Mouse (Mus musculus): ENCODE measurements at regions not wholly inside any gene's neighbourhood (a gene's known extent, or its start where the extent isn't known, plus 50 kb on each side); places are given as distances from the start of the nearest gene placed in this dataset.
"Not testable (repeated sequence)": the region's sequence is repeated elsewhere in the genome, so short reads cannot be mapped to it uniquely, and the experiment has no call there.

DNA sequence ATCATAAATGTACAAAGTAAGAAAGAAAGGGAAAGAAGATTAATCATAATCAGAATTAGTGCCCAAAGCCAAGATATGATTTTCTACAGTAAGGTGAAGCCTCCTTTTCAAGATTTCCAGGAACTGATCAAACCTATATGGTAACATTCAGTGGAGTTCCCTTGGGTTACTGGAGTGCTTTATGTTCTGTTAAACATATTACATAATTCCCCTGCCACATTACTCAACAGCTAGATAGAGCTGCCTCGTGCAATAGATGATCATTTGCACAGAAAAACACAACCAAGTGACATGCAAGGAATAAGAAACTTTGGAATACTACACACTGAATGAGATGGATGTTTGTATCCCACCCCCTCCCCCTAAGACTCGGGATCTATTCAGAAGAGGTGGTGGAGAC is 168.0 kb upstream of the Gm10306 start:
- 72% methylated on average over 2 of the region's 2 CpGs for WGBS
- no peak for ATAC-seq (ENCODE audit: low FRiP score)
- Histone ChIP-seq H3K27me3 (ENCODE audit: insufficient read depth, low read length) (no peaks in the 10 kb centered on the region), H3K9ac (replicated peaks; ENCODE audit: low read length, poor library complexity, severe bottlenecking) (no peak overlapping the region), H3K9me3 (ENCODE audit: low read length) (no peaks in the 10 kb centered on the region), H3K4me2 (ENCODE audit: low read depth, low read length, poor library complexity, severe bottlenecking) (no peak overlapping the region), H3K27ac (ENCODE audit: low read depth, low read length) (no peak overlapping the region), H3K4me1 (ENCODE audit: insufficient read depth, low read length) (no peaks in the 10 kb centered on the region), H3K4me3 (ENCODE audit: low read depth, low read length) (no peak overlapping the region), H3K36me3 (ENCODE audit: insufficient read depth, low read length) (no peaks in the 10 kb centered on the region)
- TF ChIP-seq CTCF (IDR thresholded peaks at IDR 0.05), result no peak
- DNase-seq (ENCODE audit: low spot score), result no peak

DNA sequence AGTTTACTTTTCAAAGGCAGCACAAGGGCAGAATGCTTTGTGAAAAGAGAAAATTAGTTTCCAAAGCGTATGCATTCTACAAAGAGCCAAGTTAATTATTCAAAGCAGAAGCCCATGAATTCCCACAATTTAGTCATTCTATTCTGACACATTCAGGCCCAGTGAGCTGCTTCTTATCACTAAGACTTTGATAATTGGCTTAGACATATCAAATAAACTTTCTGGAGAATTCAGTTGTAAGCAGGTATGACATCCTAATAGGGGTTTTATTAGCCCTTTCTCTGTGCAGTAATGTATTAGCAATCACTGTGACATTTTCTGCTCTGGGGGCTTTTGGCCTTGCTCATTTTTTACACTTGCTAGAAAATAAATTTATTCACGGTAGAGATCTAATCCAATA is 161.9 kb upstream of the Gm10306 start:
- no peaks in the 10 kb centered on the region for H3K9me3 ChIP-seq (ENCODE audit: low read length)
- DNase-seq (ENCODE audit: low spot score) (no peak), ATAC-seq (ENCODE audit: low FRiP score) (no peak)
- no peak overlapping the region for H3K27ac ChIP-seq (ENCODE audit: low read depth, low read length)
- TF ChIP-seq CTCF (IDR thresholded peaks at IDR 0.05), result no peak
- no peak overlapping the region for H3K4me2 ChIP-seq (ENCODE audit: low read depth, low read length, poor library complexity, severe bottlenecking)
- H3K36me3 ChIP-seq (ENCODE audit: insufficient read depth, low read length), result no peaks in the 10 kb centered on the region
- no peak overlapping the region for H3K9ac ChIP-seq (replicated peaks; ENCODE audit: low read length, poor library complexity, severe bottlenecking)
- WGBS, result 39% methylated on average over 2 of the region's 2 CpGs
- H3K4me3 ChIP-seq (ENCODE audit: low read depth, low read length), result no peak overlapping the region
- H3K27me3 ChIP-seq (ENCODE audit: insufficient read depth, low read length), result no peaks in the 10 kb centered on the region
- H3K4me1 ChIP-seq (ENCODE audit: insufficient read depth, low read length), result no peaks in the 10 kb centered on the region

DNA sequence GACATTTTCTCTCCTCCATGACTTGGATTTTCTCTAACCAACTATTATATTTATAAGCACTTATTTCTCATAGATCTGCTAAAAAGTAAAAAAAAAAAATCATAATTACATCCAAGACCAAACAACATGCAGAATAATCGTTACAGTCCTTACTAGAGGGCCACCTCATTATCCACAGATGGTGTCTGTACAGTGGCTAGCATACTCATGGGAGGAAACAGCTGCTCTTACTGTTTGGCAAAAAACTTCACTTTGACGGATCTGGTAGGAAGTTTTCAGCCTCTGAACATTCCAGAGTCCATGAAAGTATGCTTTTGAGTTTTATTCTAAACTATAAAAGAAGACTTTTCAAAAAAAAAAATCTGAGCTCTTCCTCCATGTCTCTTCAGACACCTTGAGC is 159.1 kb upstream of the Gm10306 start:
- Histone ChIP-seq H3K9ac (replicated peaks; ENCODE audit: low read length, poor library complexity, severe bottlenecking) (no peak overlapping the region), H3K9me3 (ENCODE audit: low read length) (no peaks in the 10 kb centered on the region), H3K4me2 (ENCODE audit: low read depth, low read length, poor library complexity, severe bottlenecking) (no peak overlapping the region), H3K4me1 (ENCODE audit: insufficient read depth, low read length) (no peaks in the 10 kb centered on the region), H3K27me3 (ENCODE audit: insufficient read depth, low read length) (no peaks in the 10 kb centered on the region), H3K4me3 (ENCODE audit: low read depth, low read length) (no peak overlapping the region), H3K36me3 (ENCODE audit: insufficient read depth, low read length) (no peaks in the 10 kb centered on the region), H3K27ac (ENCODE audit: low read depth, low read length) (no peak overlapping the region)
- DNase-seq (ENCODE audit: low spot score), result no peak
- no peak for ATAC-seq (ENCODE audit: low FRiP score)
- TF ChIP-seq CTCF (IDR thresholded peaks at IDR 0.05), result no peak
- 70% methylated on average over 2 of the region's 2 CpGs for WGBS

DNA sequence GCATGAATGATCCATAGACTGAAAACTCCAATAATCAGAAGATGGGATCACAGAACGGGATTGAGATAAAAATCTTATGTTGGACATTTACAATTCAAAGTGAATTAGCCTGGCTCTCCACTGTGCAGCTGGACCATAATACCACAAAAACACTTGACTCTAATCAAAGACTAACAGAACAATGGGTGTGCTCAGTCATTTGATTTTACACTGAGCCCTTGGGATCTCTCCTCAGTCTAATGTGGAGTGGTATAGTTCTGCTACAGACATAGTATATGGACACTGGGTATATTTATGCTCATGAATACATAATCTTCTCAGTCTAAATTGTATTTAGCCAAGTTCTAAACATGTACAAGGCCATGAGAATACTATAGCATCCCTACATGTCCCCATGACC is 149.4 kb upstream of the Gm10306 start:
- no peak for ATAC-seq (ENCODE audit: low FRiP score)
- no peak for TF ChIP-seq CTCF (IDR thresholded peaks at IDR 0.05)
- Histone ChIP-seq H3K4me2 (ENCODE audit: low read depth, low read length, poor library complexity, severe bottlenecking) (no peak overlapping the region), H3K36me3 (ENCODE audit: insufficient read depth, low read length) (no peaks in the 10 kb centered on the region), H3K9me3 (ENCODE audit: low read length) (no peaks in the 10 kb centered on the region), H3K4me1 (ENCODE audit: insufficient read depth, low read length) (no peaks in the 10 kb centered on the region), H3K9ac (replicated peaks; ENCODE audit: low read length, poor library complexity, severe bottlenecking) (no peak overlapping the region), H3K27me3 (ENCODE audit: insufficient read depth, low read length) (no peaks in the 10 kb centered on the region), H3K4me3 (ENCODE audit: low read depth, low read length) (no peak overlapping the region), H3K27ac (ENCODE audit: low read depth, low read length) (no peak overlapping the region)
- DNase-seq (ENCODE audit: low spot score), result no peak
- WGBS, result 32% methylated on average over 1 of the region's 1 CpGs

DNA sequence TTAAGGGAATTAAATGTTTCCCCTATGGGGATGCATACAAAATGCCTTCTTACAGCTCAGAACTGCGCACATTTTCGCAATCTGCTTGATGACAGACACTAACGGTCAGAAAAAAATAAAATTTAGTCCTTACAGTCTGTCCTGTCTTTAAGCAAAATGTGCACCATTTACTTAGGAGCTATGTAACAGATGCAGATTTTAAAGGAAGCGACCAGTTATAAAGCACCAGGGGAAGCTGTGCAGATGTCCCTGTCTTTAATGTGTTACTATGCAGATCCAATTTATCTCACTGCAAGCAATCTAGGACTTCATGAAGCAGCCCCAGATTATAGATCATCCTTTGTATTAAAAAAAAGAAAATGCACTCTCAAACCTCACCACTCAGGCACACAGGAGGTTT is 148.8 kb upstream of the Gm10306 start:
- H3K9me3 ChIP-seq (ENCODE audit: low read length), result no peaks in the 10 kb centered on the region
- H3K9ac ChIP-seq (replicated peaks; ENCODE audit: low read length, poor library complexity, severe bottlenecking), result no peak overlapping the region
- H3K4me2 ChIP-seq (ENCODE audit: low read depth, low read length, poor library complexity, severe bottlenecking), result no peak overlapping the region
- no peak overlapping the region for H3K4me3 ChIP-seq (ENCODE audit: low read depth, low read length)
- H3K36me3 ChIP-seq (ENCODE audit: insufficient read depth, low read length), result no peaks in the 10 kb centered on the region
- H3K27me3 ChIP-seq (ENCODE audit: insufficient read depth, low read length), result no peaks in the 10 kb centered on the region
- WGBS, result 66% methylated on average over 4 of the region's 4 CpGs
- H3K4me1 ChIP-seq (ENCODE audit: insufficient read depth, low read length), result no peaks in the 10 kb centered on the region
- no peak for ATAC-seq (ENCODE audit: low FRiP score)
- no peak overlapping the region for H3K27ac ChIP-seq (ENCODE audit: low read depth, low read length)
- TF ChIP-seq CTCF (IDR thresholded peaks at IDR 0.05), result no peak
- DNase-seq (ENCODE audit: low spot score), result no peak

DNA sequence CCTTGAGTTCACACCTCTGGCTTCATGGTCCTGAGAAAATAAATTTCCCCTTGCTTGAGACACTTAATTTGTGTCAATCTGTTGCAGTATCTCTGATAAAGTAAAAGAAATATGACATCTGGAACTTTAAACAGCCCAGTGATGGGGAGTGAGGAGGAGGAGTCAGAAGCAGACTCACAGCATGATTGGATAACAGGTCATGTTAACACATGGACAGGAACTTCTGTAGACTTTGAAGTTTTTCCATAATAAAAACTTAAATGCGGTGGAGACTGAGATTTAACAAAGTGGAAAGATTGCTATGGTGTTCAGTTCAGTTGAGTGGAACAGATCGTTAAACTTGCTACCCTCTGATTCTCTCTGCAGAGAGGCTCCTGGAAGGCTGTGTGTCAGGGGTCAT is 143.7 kb upstream of the Gm10306 start:
- no peak overlapping the region for H3K9ac ChIP-seq (replicated peaks; ENCODE audit: low read length, poor library complexity, severe bottlenecking)
- H3K4me1 ChIP-seq (ENCODE audit: insufficient read depth, low read length), result no peaks in the 10 kb centered on the region
- H3K27ac ChIP-seq (ENCODE audit: low read depth, low read length), result no peak overlapping the region
- no peaks in the 10 kb centered on the region for H3K27me3 ChIP-seq (ENCODE audit: insufficient read depth, low read length)
- no peaks in the 10 kb centered on the region for H3K9me3 ChIP-seq (ENCODE audit: low read length)
- no peak overlapping the region for H3K4me3 ChIP-seq (ENCODE audit: low read depth, low read length)
- no peak for DNase-seq (ENCODE audit: low spot score)
- no peaks in the 10 kb centered on the region for H3K36me3 ChIP-seq (ENCODE audit: insufficient read depth, low read length)
- 71% methylated on average over 2 of the region's 2 CpGs for WGBS
- ATAC-seq (ENCODE audit: low FRiP score), result no peak
- no peak overlapping the region for H3K4me2 ChIP-seq (ENCODE audit: low read depth, low read length, poor library complexity, severe bottlenecking)
- no peak for TF ChIP-seq CTCF (IDR thresholded peaks at IDR 0.05)

DNA sequence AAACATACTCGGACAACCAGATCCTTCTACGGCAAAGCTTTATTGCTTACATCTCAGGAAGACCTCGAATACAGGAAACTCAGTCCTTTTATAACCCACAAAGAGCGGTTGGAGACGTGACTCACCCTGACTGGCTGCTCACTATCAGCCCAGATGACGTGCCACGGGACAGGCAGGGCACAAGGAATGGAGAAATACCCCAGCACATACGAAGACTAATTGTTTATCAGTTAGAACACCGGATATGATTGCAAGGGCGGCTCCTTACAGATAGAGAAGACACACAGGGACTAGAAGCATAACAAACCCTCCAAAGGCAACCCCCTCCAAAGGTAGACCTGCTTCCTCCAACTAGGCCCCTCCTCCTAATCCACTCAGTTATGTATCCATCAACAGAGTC is 130.8 kb upstream of the Gm10306 start:
- 94% methylated on average over 7 of the region's 10 CpGs for WGBS

More for the DNA sequence above, 130.8 kb upstream of the Gm10306 start:
- H3K4me3 ChIP-seq (ENCODE audit: low read depth, low read length); H3K27me3 ChIP-seq (ENCODE audit: insufficient read depth, low read length); DNase-seq (ENCODE audit: low spot score); H3K9ac ChIP-seq (replicated peaks; ENCODE audit: low read length, poor library complexity, severe bottlenecking); H3K27ac ChIP-seq (ENCODE audit: low read depth, low read length); H3K36me3 ChIP-seq (ENCODE audit: insufficient read depth, low read length); H3K4me1 ChIP-seq (ENCODE audit: insufficient read depth, low read length); H3K4me2 ChIP-seq (ENCODE audit: low read depth, low read length, poor library complexity, severe bottlenecking); ATAC-seq (ENCODE audit: low FRiP score); H3K9me3 ChIP-seq (ENCODE audit: low read length): not testable (repeated sequence)

Data from midbrain, postnatal 0 days (tissue).